9 mouse cellular contexts compared by ENCODE assay signal in genomic region chr17:44239030-44239721, GRCm38 (mm10). TPM values are rescaled to one million over a fixed set of nuclear protein-coding genes. Genes with fewer than 3 reads are reported as not detected.
DNase-seq lines count a peak whose midpoint lies in the region; ATAC-seq and TF ChIP-seq lines count a peak whose summit lies in the region.
"Had no signal": no experiment of that assay in that cellular context is flagged by ENCODE, and none has a peak within 500 bp of the region (broad histone marks: within the 10 kb centered on the region; RNA-seq: fewer than 3 reads in every experiment).

No protein-coding gene starts in this region.

- TF ChIP-seq CTCF in gastrocnemius, adult 2 months (IDR thresholded peaks at IDR 0.05): no peak

- peak; percentile 82 for ATAC-seq in embryonic facial prominence, embryonic 11.5 days (replicated peaks; ENCODE audit: insufficient number of reproducible peaks, low FRiP score, low TSS enrichment, low read depth)
- ATAC-seq in limb, embryonic 11.5 days (ENCODE audit: insufficient number of reproducible peaks, low FRiP score, low TSS enrichment, low read depth): peak; percentile 72; the same call in 1 of the 2 replicates

- peak overlapping the region; percentile 60 for H3K4me3 ChIP-seq in gastrocnemius, adult 2 months
- H3K4me3 ChIP-seq in embryonic facial prominence, embryonic 11.5 days (ENCODE audit: low read depth, low read length): 0 out of 2 replicates have a peak overlapping the region, but pooled peaks have one; percentile 8
- H3K4me3 ChIP-seq in limb, embryonic 11.5 days (ENCODE audit: low read depth, low read length): no peak overlapping the region
- H3K4me3 ChIP-seq in midbrain, embryonic 10.5 days: peak overlapping the region; percentile 27

- no peaks in the 10 kb centered on the region for H3K4me1 ChIP-seq in embryonic facial prominence, embryonic 11.5 days (ENCODE audit: control insufficient read depth, insufficient read depth, low read length)
- peaks cover 10% of the 10 kb centered on the region for H3K4me1 ChIP-seq in limb, embryonic 11.5 days (ENCODE audit: control insufficient read depth, insufficient read depth, low read length)
- H3K4me1 ChIP-seq in midbrain, embryonic 10.5 days: peaks cover 23% of the 10 kb centered on the region

- WGBS in embryonic facial prominence, embryonic 11.5 days: 9% methylated on average over 10 of the region's 10 CpGs
- WGBS in limb, embryonic 11.5 days: 28% methylated on average over 10 of the region's 10 CpGs
- WGBS in midbrain, embryonic 10.5 days: 17% methylated on average over 10 of the region's 10 CpGs

- peak overlapping the region; percentile 20; the same call in 1 of the 2 replicates for H3K4me2 ChIP-seq in embryonic facial prominence, embryonic 11.5 days (ENCODE audit: low read depth, low read length)
- peak overlapping the region; percentile 28; the same call in 1 of the 2 replicates for H3K4me2 ChIP-seq in limb, embryonic 11.5 days (ENCODE audit: low read depth, severe bottlenecking)

- peak; percentile 42 for DNase-seq in gastrocnemius, adult 2 months
- no peak for DNase-seq in gastrocnemius, postnatal 14 days
- peak; percentile 72 for DNase-seq in embryonic facial prominence, embryonic 11.5 days (ENCODE audit: low spot score)
- DNase-seq in heart, postnatal 4 days: peak; percentile 45
- DNase-seq in limb, embryonic 11.5 days (ENCODE audit: low spot score): no peak
- peak; percentile 33 for DNase-seq in midbrain, embryonic 10.5 days (ENCODE audit: low spot score)
- DNase-seq in cerebellum, postnatal 14 days: no peak
- no peak for DNase-seq in layer of hippocampus, postnatal 14 days (ENCODE audit: low spot score in 2 of 2)

- H3K27me3 ChIP-seq in embryonic facial prominence, embryonic 11.5 days (ENCODE audit: control insufficient read depth, insufficient read depth, low read length): no peaks in the 10 kb centered on the region
- H3K27me3 ChIP-seq in limb, embryonic 11.5 days (ENCODE audit: control insufficient read depth, insufficient read depth, low read length): no peaks in the 10 kb centered on the region
- H3K27me3 ChIP-seq in midbrain, embryonic 10.5 days (ENCODE audit: low read depth, poor library complexity, severe bottlenecking): no peaks in the 10 kb centered on the region; the same call in 1 of the 2 replicates

- H3K27ac ChIP-seq in gastrocnemius, adult 2 months: peak overlapping the region; percentile 90
- peak overlapping the region; percentile 22; the same call in 1 of the 2 replicates for H3K27ac ChIP-seq in embryonic facial prominence, embryonic 11.5 days (replicated peaks; ENCODE audit: low read depth, low read length)
- H3K27ac ChIP-seq in limb, embryonic 11.5 days (replicated peaks; ENCODE audit: low read depth, low read length): peak overlapping the region; percentile 42; the same call in 1 of the 2 replicates
- peak overlapping the region; percentile 59 for H3K27ac ChIP-seq in midbrain, embryonic 10.5 days (replicated peaks)

- intact Hi-C loops in gastrocnemius, adult 2 months (cut with DNase I): loop anchor here (5.0 kb wide), 1 partner anchor 47 kb away; no protein-coding TSS in a partner anchor
- intact Hi-C loops in gastrocnemius, postnatal 14 days (cut with DNase I; ENCODE audit: low total_unique reads): no loop called here

- no peaks in the 10 kb centered on the region for H3K9me3 ChIP-seq in embryonic facial prominence, embryonic 11.5 days (replicated peaks; ENCODE audit: control insufficient read depth, low read length)
- H3K9me3 ChIP-seq in limb, embryonic 11.5 days (ENCODE audit: control insufficient read depth, low read length): no peaks in the 10 kb centered on the region; the same call in 1 of the 2 replicates
- peaks cover 6% of the 10 kb centered on the region; the same call in 1 of the 2 replicates for H3K9me3 ChIP-seq in midbrain, embryonic 10.5 days (replicated peaks)

- H3K9ac ChIP-seq in embryonic facial prominence, embryonic 11.5 days (replicated peaks; ENCODE audit: low read length): no peak overlapping the region
- peak overlapping the region; percentile 27; the same call in 1 of the 2 replicates for H3K9ac ChIP-seq in limb, embryonic 11.5 days (ENCODE audit: low read length)

- no peaks in the 10 kb centered on the region for H3K36me3 ChIP-seq in embryonic facial prominence, embryonic 11.5 days (replicated peaks; ENCODE audit: control insufficient read depth, insufficient read depth, low read depth, low read length)
- no peaks in the 10 kb centered on the region for H3K36me3 ChIP-seq in limb, embryonic 11.5 days (ENCODE audit: control insufficient read depth, insufficient read depth, low read length)
- no peaks in the 10 kb centered on the region for H3K36me3 ChIP-seq in midbrain, embryonic 10.5 days
- H3K36me3 ChIP-seq: G1E had no signal

RNA-seq across cellular contexts. Expression of gene Clic5, which starts 50.8 kb away (rescaled TPM):
- 100 to 1,000 TPM; 121 to 159 TPM for total RNA-seq in gastrocnemius, adult 2 months (2021)
- total RNA-seq in gastrocnemius, postnatal 14 days (2021): 10 to 100 TPM; 96.2 to 97.6 TPM
- polyA plus RNA-seq in embryonic facial prominence, embryonic 11.5 days (2014; fragmentation: Nextera tagmentation; extraction: Ambion mirVana): 0.32 and 0.40 TPM in 2 replicates
- total RNA-seq in heart, postnatal 4 days (2021): 10 to 100 TPM; 75.6 to 78.3 TPM
- polyA plus RNA-seq in limb, embryonic 11.5 days (2014; fragmentation: Nextera tagmentation; extraction: Ambion mirVana): 0.09 and 0.27 TPM in 2 replicates
- 0.23 and 0.82 TPM in 2 replicates for polyA plus RNA-seq in midbrain, embryonic 10.5 days (2016; fragmentation: Nextera tagmentation; extraction: Ambion mirVana)
- 1 to 10 TPM; 2.4 to 2.7 TPM for total RNA-seq in layer of hippocampus, postnatal 14 days (2021)
- polyA plus RNA-seq: G1E had no signal

Comparison
In these comparisons a context has a peak if more than half of its experiments do, and no peak if none do; other contexts are left out.
1. DNase-seq: peak in gastrocnemius, adult 2 months (single experiment), embryonic facial prominence, embryonic 11.5 days (single experiment), heart, postnatal 4 days (single experiment) and midbrain, embryonic 10.5 days (single experiment); none in gastrocnemius, postnatal 14 days (single experiment), limb, embryonic 11.5 days (single experiment), cerebellum, postnatal 14 days (0 of 2) and layer of hippocampus, postnatal 14 days (0 of 2).
2. H3K27ac ChIP-seq: peak in every context shown above with its lines; median percentile 90 in gastrocnemius, adult 2 months; 59 in midbrain, embryonic 10.5 days; 42 in limb, embryonic 11.5 days; 22 in embryonic facial prominence, embryonic 11.5 days.
3. RNA of gene Clic5, which starts 50.8 kb away (total RNA-seq): 121 to 159 TPM in gastrocnemius, adult 2 months, 96.2 to 97.6 TPM in gastrocnemius, postnatal 14 days and 75.6 to 78.3 TPM in heart, postnatal 4 days; 2.4 to 2.7 TPM in layer of hippocampus, postnatal 14 days; every median in the first group is over 10 times any median in the second.